8 mouse cellular contexts compared by ENCODE assay signal in the genomic region with DNA sequence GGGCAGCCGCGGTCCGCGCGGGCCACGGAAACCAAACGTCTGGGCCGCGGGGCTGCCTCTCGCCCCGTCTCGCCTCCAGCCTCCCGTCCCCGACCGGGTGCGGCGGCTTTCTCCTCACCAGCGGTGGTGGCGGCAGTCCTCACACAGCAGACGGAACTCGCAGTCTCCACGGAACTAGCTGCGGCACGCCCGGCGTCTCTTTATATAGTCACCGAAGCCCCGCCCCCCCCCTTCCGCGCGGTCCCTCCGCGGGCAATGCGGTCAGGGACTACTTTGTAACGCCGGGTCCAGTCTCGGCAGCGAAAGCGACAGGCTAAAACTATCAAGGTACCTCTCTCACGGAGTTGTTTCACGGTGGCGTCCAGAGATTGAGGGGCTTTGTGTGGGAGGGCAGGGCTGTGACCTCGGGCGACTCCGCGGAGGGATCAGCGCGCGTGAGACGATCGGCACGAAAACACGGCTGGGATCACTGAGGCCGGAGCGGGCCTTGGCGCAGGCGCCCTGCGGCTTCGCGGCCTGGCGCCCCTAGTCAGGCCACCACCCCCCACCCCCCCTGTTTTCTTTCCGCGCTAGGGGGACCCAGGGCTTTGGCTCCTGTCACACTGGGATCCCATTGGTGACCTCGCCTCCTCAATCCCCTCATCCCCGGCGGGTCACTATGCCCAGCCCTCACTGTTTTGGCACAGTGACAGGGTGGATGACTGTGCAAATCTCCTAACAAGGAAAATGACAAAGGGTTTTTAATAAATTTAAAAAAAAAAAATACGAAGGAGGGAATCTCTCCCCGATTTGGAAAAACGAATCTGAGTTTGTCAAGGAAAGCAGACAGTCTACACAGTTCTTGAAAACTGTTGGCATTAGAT. TPM values are rescaled to one million over a fixed set of nuclear protein-coding genes. Genes with fewer than 3 reads are reported as not detected.
DNase-seq lines count a peak whose midpoint lies in the region; ATAC-seq lines count a peak whose summit lies in the region.

Gene Ubc, minus strand, starts transcription at position 624 of the 863 bp plus-strand sequence.

- DNase-seq in NIH3T3 (ENCODE audit: low read depth), result peak; percentile 95
- DNase-seq in cerebellum, postnatal 14 days, result peak; percentile 93
- peak; percentile 81 to 82 for DNase-seq in frontal cortex, postnatal 36 days (ENCODE audit: low spot score in 2 of 2)
- peak; percentile 82 for DNase-seq in hindbrain, embryonic 14.5 days (ENCODE audit: low spot score)
- DNase-seq in layer of hippocampus, postnatal 36 days, result peak; percentile 80 to 82
- DNase-seq in lung, postnatal 36 days, result peak; percentile 97
- peak; percentile 91 for DNase-seq in retina, embryonic 14.5 days (ENCODE audit: low spot score)
- DNase-seq in thymus, postnatal 36 days, result peak; percentile 84

- peak; percentile 68 for ATAC-seq in hindbrain, embryonic 14.5 days (ENCODE audit: low FRiP score)

- H3K27ac ChIP-seq in hindbrain, embryonic 14.5 days, result peak within 1 kb of the TSS; percentile 100

- peaks cover 40% of the 10 kb centered on the region for H3K4me1 ChIP-seq in hindbrain, embryonic 14.5 days (replicated peaks; ENCODE audit: control insufficient read depth, insufficient read depth, low read length)

- H3K36me3 ChIP-seq in hindbrain, embryonic 14.5 days (replicated peaks; ENCODE audit: control insufficient read depth, insufficient read depth), result peaks cover 13% of the 10 kb centered on the region

- peak within 1 kb of the TSS; percentile 98 for H3K9ac ChIP-seq in hindbrain, embryonic 14.5 days

- peak within 1 kb of the TSS; percentile 99 for H3K4me3 ChIP-seq in hindbrain, embryonic 14.5 days (replicated peaks; ENCODE audit: low read length)

- no peaks in the 10 kb centered on the region for H3K9me3 ChIP-seq in hindbrain, embryonic 14.5 days (ENCODE audit: control insufficient read depth, low read length)

- H3K27me3 ChIP-seq in hindbrain, embryonic 14.5 days (ENCODE audit: control insufficient read depth, insufficient read depth, low read length), result no peaks in the 10 kb centered on the region

- peak within 1 kb of the TSS; percentile 97 for H3K4me2 ChIP-seq in hindbrain, embryonic 14.5 days (replicated peaks)

- WGBS in hindbrain, embryonic 14.5 days, result under 1% methylated on average over 55 of the region's 69 CpGs

RNA-seq across cellular contexts. Expression of gene Ubc, which starts in this region (rescaled TPM):
- 1,333 and 1,355 TPM in 2 replicates for polyA plus RNA-seq in hindbrain, embryonic 14.5 days (2014; fragmentation: Nextera tagmentation; extraction: Ambion mirVana)
- 100 to 1,000 TPM; 766 to 814 TPM for total RNA-seq in layer of hippocampus, postnatal 36 days (2021)

Comparison
In these comparisons a context has a peak if more than half of its experiments do, and no peak if none do; other contexts are left out.
1. Peak in every context shown above with its lines: DNase-seq, ATAC-seq, H3K4me3 ChIP-seq and H3K27ac ChIP-seq.